Mouse (Mus musculus): ENCODE data around the gene Bid. TPM values are rescaled to one million over a fixed set of nuclear protein-coding genes. Genes with fewer than 3 reads are reported as not detected.

Bid gene
- polyA plus RNA-seq, 1 experiment from 2014 or later = 26.5 TPM

- Histone ChIP-seq H3K4me3 (ENCODE audit: low read depth, low read length) (no peak overlapping the region), H3K4me1 (replicated peaks; ENCODE audit: control insufficient read depth, insufficient read depth, low read length) (no peaks in the 10 kb centered on the region), H3K4me2 (ENCODE audit: low read length) (no peak overlapping the region), H3K9ac (ENCODE audit: low read length) (no peak overlapping the region), H3K36me3 (ENCODE audit: control insufficient read depth, insufficient read depth, low read length) (peaks cover 20% of the 10 kb centered on the region; the same call in 1 of the 2 replicates), H3K27ac (ENCODE audit: low read depth) (no peak overlapping the region), H3K27me3 (replicated peaks; ENCODE audit: control insufficient read depth, insufficient read depth, low read length) (no peaks in the 10 kb centered on the region), H3K9me3 (ENCODE audit: control insufficient read depth, low read length) (no peaks in the 10 kb centered on the region)
- 96% methylated on average over 6 of the region's 6 CpGs for WGBS
- DNase-seq (ENCODE audit: low spot score) (no peak), ATAC-seq (replicated peaks; ENCODE audit: low FRiP score, low TSS enrichment, low read depth) (no peak)
These were observed 35.8 kb upstream of the Bid start for GRCm38 (mm10) chr6:120952475-120952874.

DNA sequence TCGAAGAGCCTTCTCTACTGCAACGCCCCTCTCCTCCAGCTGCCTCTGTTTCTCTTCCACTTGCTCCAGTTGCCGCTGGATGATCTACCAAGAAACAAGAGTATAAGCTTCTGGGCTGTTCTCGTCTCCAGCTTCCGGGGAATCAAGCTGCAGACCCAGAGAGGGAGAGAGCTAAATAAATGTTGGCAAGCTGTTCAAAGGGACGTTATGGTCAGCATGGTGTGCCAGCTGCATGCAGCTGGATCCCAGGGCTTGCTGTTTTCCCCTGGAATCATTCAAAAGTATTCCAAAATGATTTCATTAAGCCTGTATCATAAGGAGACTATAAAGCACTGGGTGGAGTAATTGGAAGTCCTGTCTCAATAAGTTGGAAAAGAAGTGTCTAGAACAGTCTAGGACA, 34.7 kb upstream of the Bid start:
- H3K4me2 ChIP-seq (ENCODE audit: low read length) = no peak overlapping the region
- H3K36me3 ChIP-seq (ENCODE audit: control insufficient read depth, insufficient read depth, low read length) = peaks cover 18% of the 10 kb centered on the region; the same call in 1 of the 2 replicates
- ATAC-seq (replicated peaks; ENCODE audit: low FRiP score, low TSS enrichment, low read depth) (no peak), DNase-seq (ENCODE audit: low spot score) (no peak)
- H3K4me1 ChIP-seq (replicated peaks; ENCODE audit: control insufficient read depth, insufficient read depth, low read length) = no peaks in the 10 kb centered on the region
- H3K9ac ChIP-seq (ENCODE audit: low read length) = no peak overlapping the region
- no peaks in the 10 kb centered on the region for H3K27me3 ChIP-seq (replicated peaks; ENCODE audit: control insufficient read depth, insufficient read depth, low read length)
- no peak overlapping the region for H3K4me3 ChIP-seq (ENCODE audit: low read depth, low read length)
- no peaks in the 10 kb centered on the region for H3K9me3 ChIP-seq (ENCODE audit: control insufficient read depth, low read length)
- H3K27ac ChIP-seq (ENCODE audit: low read depth) = no peak overlapping the region
- WGBS = 80% methylated on average over 6 of the region's 6 CpGs

DNA sequence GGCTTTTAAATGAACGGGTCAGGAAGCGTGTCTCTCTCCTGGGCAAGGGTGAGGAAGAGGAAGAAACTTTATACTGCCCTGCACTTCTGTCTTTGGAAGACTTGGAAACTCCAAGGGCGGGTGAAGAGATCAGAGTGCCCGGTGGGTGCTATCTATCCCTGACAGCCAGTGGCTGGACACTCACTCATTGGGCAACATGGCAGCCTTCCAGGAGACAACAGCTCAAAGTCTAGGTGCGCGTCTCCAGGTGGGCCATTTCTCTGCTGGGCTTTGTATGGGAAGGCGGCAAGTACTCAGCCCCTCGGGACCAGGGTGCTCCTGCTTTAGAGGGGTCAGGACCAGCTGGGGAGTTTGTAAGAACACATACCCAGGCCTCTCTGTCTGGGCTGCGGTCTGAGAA, 28.9 kb upstream of the Bid start:
- WGBS = 93% methylated on average over 9 of the region's 9 CpGs
- peaks cover 11% of the 10 kb centered on the region; the same call in 1 of the 2 replicates for H3K36me3 ChIP-seq (ENCODE audit: control insufficient read depth, insufficient read depth, low read length)
- DNase-seq (ENCODE audit: low spot score) (no peak), ATAC-seq (replicated peaks; ENCODE audit: low FRiP score, low TSS enrichment, low read depth) (no peak)
- H3K27me3 ChIP-seq (replicated peaks; ENCODE audit: control insufficient read depth, insufficient read depth, low read length) = no peaks in the 10 kb centered on the region
- H3K4me2 ChIP-seq (ENCODE audit: low read length) = no peak overlapping the region
- no peak overlapping the region for H3K9ac ChIP-seq (ENCODE audit: low read length)
- no peak overlapping the region for H3K27ac ChIP-seq (ENCODE audit: low read depth)
- no peaks in the 10 kb centered on the region for H3K9me3 ChIP-seq (ENCODE audit: control insufficient read depth, low read length)
- H3K4me1 ChIP-seq (replicated peaks; ENCODE audit: control insufficient read depth, insufficient read depth, low read length) = no peaks in the 10 kb centered on the region
- no peak overlapping the region for H3K4me3 ChIP-seq (ENCODE audit: low read depth, low read length)

DNA sequence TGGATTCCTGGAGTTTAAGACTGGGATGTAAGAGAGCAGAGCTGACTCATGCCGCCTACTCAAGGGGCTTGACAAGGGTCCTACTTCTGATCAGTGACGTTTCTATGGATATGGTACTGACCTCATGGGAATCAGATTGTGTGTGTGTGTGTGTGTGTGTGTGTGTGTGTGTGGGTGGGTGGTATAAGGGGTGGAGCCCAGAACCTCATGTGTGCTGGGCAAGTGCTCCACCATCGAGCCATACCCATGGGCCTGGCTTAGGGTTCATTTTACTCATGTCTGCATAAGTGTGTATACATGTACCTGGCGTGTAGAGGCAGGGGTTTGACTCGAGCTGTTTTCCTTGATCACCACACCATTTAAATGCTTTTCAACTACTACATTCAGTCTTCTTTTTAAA, 27.3 kb upstream of the Bid start:
- Histone ChIP-seq H3K9me3 (ENCODE audit: control insufficient read depth, low read length) (no peaks in the 10 kb centered on the region), H3K4me1 (replicated peaks; ENCODE audit: control insufficient read depth, insufficient read depth, low read length) (no peaks in the 10 kb centered on the region), H3K9ac (ENCODE audit: low read length) (no peak overlapping the region), H3K27ac (ENCODE audit: low read depth) (no peak overlapping the region), H3K4me3 (ENCODE audit: low read depth, low read length) (no peak overlapping the region), H3K36me3 (ENCODE audit: control insufficient read depth, insufficient read depth, low read length) (peaks cover 5% of the 10 kb centered on the region; the same call in 1 of the 2 replicates), H3K4me2 (ENCODE audit: low read length) (no peak overlapping the region), H3K27me3 (replicated peaks; ENCODE audit: control insufficient read depth, insufficient read depth, low read length) (no peaks in the 10 kb centered on the region)
- no peak for DNase-seq (ENCODE audit: low spot score)
- no peak for ATAC-seq (replicated peaks; ENCODE audit: low FRiP score, low TSS enrichment, low read depth)
- 85% methylated on average over 5 of the region's 5 CpGs for whole genome bisulfite sequencing

GRCm38 (mm10) chr6:120943551-120943950, 26.9 kb upstream of the Bid start:
- H3K27ac ChIP-seq (ENCODE audit: low read depth) = no peak overlapping the region
- H3K4me2 ChIP-seq (ENCODE audit: low read length) = no peak overlapping the region
- DNase-seq (ENCODE audit: low spot score) (no peak), ATAC-seq (replicated peaks; ENCODE audit: low FRiP score, low TSS enrichment, low read depth) (no peak)
- WGBS = 53% methylated on average over 10 of the region's 10 CpGs
- no peaks in the 10 kb centered on the region for H3K4me1 ChIP-seq (replicated peaks; ENCODE audit: control insufficient read depth, insufficient read depth, low read length)
- no peak overlapping the region for H3K4me3 ChIP-seq (ENCODE audit: low read depth, low read length)
- 0 out of 2 replicates have a peak, but pooled peaks cover 5% of the 10 kb centered on the region for H3K36me3 ChIP-seq (ENCODE audit: control insufficient read depth, insufficient read depth, low read length)
- no peaks in the 10 kb centered on the region for H3K9me3 ChIP-seq (ENCODE audit: control insufficient read depth, low read length)
- no peak overlapping the region for H3K9ac ChIP-seq (ENCODE audit: low read length)
- no peaks in the 10 kb centered on the region for H3K27me3 ChIP-seq (replicated peaks; ENCODE audit: control insufficient read depth, insufficient read depth, low read length)

- Histone ChIP-seq H3K4me1 (replicated peaks; ENCODE audit: control insufficient read depth, insufficient read depth, low read length) (no peaks in the 10 kb centered on the region), H3K4me3 (ENCODE audit: low read depth, low read length) (no peak overlapping the region), H3K27ac (ENCODE audit: low read depth) (no peak overlapping the region), H3K9me3 (ENCODE audit: control insufficient read depth, low read length) (no peaks in the 10 kb centered on the region), H3K9ac (ENCODE audit: low read length) (no peak overlapping the region), H3K4me2 (ENCODE audit: low read length) (no peak overlapping the region), H3K27me3 (replicated peaks; ENCODE audit: control insufficient read depth, insufficient read depth, low read length) (no peaks in the 10 kb centered on the region), H3K36me3 (ENCODE audit: control insufficient read depth, insufficient read depth, low read length) (0 out of 2 replicates have a peak, but pooled peaks cover 5% of the 10 kb centered on the region)
- WGBS = 69% methylated on average over 2 of the region's 2 CpGs
- ATAC-seq (replicated peaks; ENCODE audit: low FRiP score, low TSS enrichment, low read depth) (no peak), DNase-seq (ENCODE audit: low spot score) (no peak)
These were observed 26.4 kb upstream of the Bid start for GRCm38 (mm10) chr6:120943079-120943478.

- H3K36me3 ChIP-seq (ENCODE audit: control insufficient read depth, insufficient read depth, low read length) = no peaks in the 10 kb centered on the region
- ATAC-seq (replicated peaks; ENCODE audit: low FRiP score, low TSS enrichment, low read depth) = no peak
- WGBS = 94% methylated on average over 13 of the region's 13 CpGs
- no peaks in the 10 kb centered on the region for H3K9me3 ChIP-seq (ENCODE audit: control insufficient read depth, low read length)
- no peaks in the 10 kb centered on the region for H3K4me1 ChIP-seq (replicated peaks; ENCODE audit: control insufficient read depth, insufficient read depth, low read length)
- no peak overlapping the region for H3K27ac ChIP-seq (ENCODE audit: low read depth)
- H3K27me3 ChIP-seq (replicated peaks; ENCODE audit: control insufficient read depth, insufficient read depth, low read length) = no peaks in the 10 kb centered on the region
- no peak overlapping the region for H3K9ac ChIP-seq (ENCODE audit: low read length)
- DNase-seq (ENCODE audit: low spot score) = no peak
- H3K4me2 ChIP-seq (ENCODE audit: low read length) = no peak overlapping the region
- H3K4me3 ChIP-seq (ENCODE audit: low read depth, low read length) = no peak overlapping the region
These were observed 24.9 kb upstream of the Bid start for GRCm38 (mm10) chr6:120941575-120941974.

DNA sequence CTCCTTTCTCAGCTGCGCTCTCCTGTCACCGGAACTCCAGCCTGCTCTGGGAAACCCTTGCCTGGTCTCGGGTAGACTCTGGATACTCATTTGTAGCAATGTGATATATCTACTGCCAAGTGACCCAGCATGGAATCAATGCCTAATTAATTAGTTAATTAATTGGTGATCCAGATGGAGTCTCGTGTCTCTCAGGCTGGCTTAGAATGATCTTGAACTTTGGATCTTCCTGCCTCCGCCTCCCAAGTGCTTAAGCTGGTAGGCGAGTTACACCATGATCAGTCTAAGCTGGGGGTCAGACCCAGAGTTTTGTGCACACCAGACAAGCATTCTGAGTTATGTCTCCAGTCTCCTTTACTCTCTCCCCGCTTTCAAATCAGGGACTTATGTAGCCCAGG, 24.4 kb upstream of the Bid start:
- H3K4me2 ChIP-seq (ENCODE audit: low read length) = no peak overlapping the region
- H3K9me3 ChIP-seq (ENCODE audit: control insufficient read depth, low read length) = no peaks in the 10 kb centered on the region
- 79% methylated on average over 7 of the region's 7 CpGs for WGBS
- no peak overlapping the region for H3K4me3 ChIP-seq (ENCODE audit: low read depth, low read length)
- H3K4me1 ChIP-seq (replicated peaks; ENCODE audit: control insufficient read depth, insufficient read depth, low read length) = no peaks in the 10 kb centered on the region
- no peaks in the 10 kb centered on the region for H3K27me3 ChIP-seq (replicated peaks; ENCODE audit: control insufficient read depth, insufficient read depth, low read length)
- H3K36me3 ChIP-seq (ENCODE audit: control insufficient read depth, insufficient read depth, low read length) = no peaks in the 10 kb centered on the region
- H3K9ac ChIP-seq (ENCODE audit: low read length) = no peak overlapping the region
- ATAC-seq (replicated peaks; ENCODE audit: low FRiP score, low TSS enrichment, low read depth) (no peak), DNase-seq (ENCODE audit: low spot score) (no peak)
- no peak overlapping the region for H3K27ac ChIP-seq (ENCODE audit: low read depth)

GRCm38 (mm10) chr6:120940446-120941083, 23.9 kb upstream of the Bid start:
- Histone ChIP-seq H3K27me3 (replicated peaks; ENCODE audit: control insufficient read depth, insufficient read depth, low read length) (no peaks in the 10 kb centered on the region), H3K9me3 (ENCODE audit: control insufficient read depth, low read length) (no peaks in the 10 kb centered on the region), H3K9ac (ENCODE audit: low read length) (no peak overlapping the region), H3K4me3 (ENCODE audit: low read depth, low read length) (no peak overlapping the region), H3K36me3 (ENCODE audit: control insufficient read depth, insufficient read depth, low read length) (no peaks in the 10 kb centered on the region), H3K4me1 (replicated peaks; ENCODE audit: control insufficient read depth, insufficient read depth, low read length) (no peaks in the 10 kb centered on the region), H3K27ac (ENCODE audit: low read depth) (no peak overlapping the region), H3K4me2 (ENCODE audit: low read length) (no peak overlapping the region)
- no peak for DNase-seq (ENCODE audit: low spot score)
- 85% methylated on average over 7 of the region's 7 CpGs for WGBS
- no peak for ATAC-seq (replicated peaks; ENCODE audit: low FRiP score, low TSS enrichment, low read depth)

Measured in intestine, embryonic 14.5 days (tissue).